Mouse (Mus musculus) embryonic fibroblast, embryonic 13.5 days (primary cell): ENCODE data around the gene Myh10. TPM values are rescaled to one million over a fixed set of nuclear protein-coding genes. Genes with fewer than 3 reads are reported as not detected.
"Not testable (repeated sequence)": the region's sequence is repeated elsewhere in the genome, so short reads cannot be mapped to it uniquely, and the experiment has no call there.

ENCODE experiments used
- H3K27ac ChIP-seq: 2 replicates; pipeline ENCODE4 v1.5.1; 2012; ENCODE audit warnings: low read length, control low read depth, inconsistent platforms; ENCODE audit not compliant: insufficient read depth
- H3K4me1 ChIP-seq: 2 replicates; pipeline ENCODE4 v1.6.1; 2011; ENCODE audit warnings: low read length; ENCODE audit not compliant: control insufficient read depth, insufficient read depth
- H3K4me3 ChIP-seq: 2 replicates; pipeline ENCODE4 v1.5.1; 2011; ENCODE audit warnings: mild to moderate bottlenecking, control low read depth, low read length; ENCODE audit not compliant: insufficient read depth
- CTCF ChIP-seq: IDR thresholded peaks from 2 replicates; pipeline ENCODE4 v1.5.1; 2011; ENCODE audit warnings: mild to moderate bottlenecking, control low read depth, low read length, moderate library complexity, borderline replicate concordance; ENCODE audit not compliant: insufficient read depth
- POLR2A ChIP-seq: IDR thresholded peaks from 2 replicates; pipeline ENCODE4 v1.6.1; 2011; ENCODE audit warnings: low read depth, mild to moderate bottlenecking, control low read depth, low read length, moderate library complexity
- polyA plus RNA-seq: library from polyadenylated mRNA; stranded (reverse); fragments of >200 nt; gene quantifications from 2 replicates; pipeline ENCODE4 v1.2.4, GENCODE M21; 2011; ENCODE audit warnings: low read depth; ENCODE audit not compliant: missing spikeins, insufficient read length

The Myh10 gene
- polyA plus RNA-seq, 1 experiment = 459 TPM

GRCm38 (mm10) chr11:68826735-68827134 is 135.4 kb downstream of the Myh10 start:
- Histone ChIP-seq H3K4me3 (no peak overlapping the region), H3K27ac (no peak overlapping the region), H3K4me1 (no peaks in the 10 kb centered on the region)
- TF ChIP-seq POLR2A = no peak
- no peak for TF ChIP-seq CTCF

GRCm38 (mm10) chr11:68831580-68831979 is 140.2 kb downstream of the Myh10 start:
- H3K4me1 ChIP-seq, H3K4me3 ChIP-seq, H3K27ac ChIP-seq: not testable (repeated sequence)

GRCm38 (mm10) chr11:68832793-68833192 is 141.4 kb downstream of the Myh10 start:
- TF ChIP-seq POLR2A = no peak
- TF ChIP-seq CTCF = no peak
- Histone ChIP-seq H3K4me1 (no peaks in the 10 kb centered on the region), H3K27ac (no peak overlapping the region), H3K4me3 (no peak overlapping the region)

GRCm38 (mm10) chr11:68833593-68833992 is 142.2 kb downstream of the Myh10 start:
- no peaks in the 10 kb centered on the region for H3K4me1 ChIP-seq
- H3K27ac ChIP-seq = no peak overlapping the region
- H3K4me3 ChIP-seq = no peak overlapping the region
- TF ChIP-seq POLR2A (no peak), CTCF (no peak)

- Histone ChIP-seq H3K4me3 (no peak overlapping the region), H3K27ac (no peak overlapping the region), H3K4me1 (no peaks in the 10 kb centered on the region)
- TF ChIP-seq POLR2A (no peak), CTCF (no peak)
Measured at GRCm38 (mm10) chr11:68835034-68835433, 143.7 kb downstream of the Myh10 start.

GRCm38 (mm10) chr11:68839606-68840005 is 148.2 kb downstream of the Myh10 start:
- no peak overlapping the region for H3K27ac ChIP-seq
- H3K4me1 ChIP-seq = no peaks in the 10 kb centered on the region
- no peak overlapping the region for H3K4me3 ChIP-seq
- no peak for TF ChIP-seq CTCF
- no peak for TF ChIP-seq POLR2A

GRCm38 (mm10) chr11:68850862-68851261 is 159.5 kb downstream of the Myh10 start:
- H3K4me3 ChIP-seq = peak overlapping the region; percentile 42
- H3K27ac ChIP-seq = no peak overlapping the region
- TF ChIP-seq POLR2A = no peak
- no peak for TF ChIP-seq CTCF
- peaks cover 14% of the 10 kb centered on the region for H3K4me1 ChIP-seq

- TF ChIP-seq CTCF = no peak
- no peak for TF ChIP-seq POLR2A
- H3K4me1 ChIP-seq = peaks cover 11% of the 10 kb centered on the region
- H3K4me3 ChIP-seq = peak overlapping the region; percentile 92
- peak overlapping the region; percentile 93 for H3K27ac ChIP-seq
Measured at GRCm38 (mm10) chr11:68851644-68852485, 160.5 kb downstream of the Myh10 start.

- H3K4me3 ChIP-seq = peak overlapping the region; percentile 92
- TF ChIP-seq POLR2A (peak; percentile 52; the same call in 1 of the 2 replicates), CTCF (no peak)
- H3K27ac ChIP-seq = peak overlapping the region; percentile 93
Measured at GRCm38 (mm10) chr11:68852486-68852901, 161.1 kb downstream of the Myh10 start.

GRCm38 (mm10) chr11:68852932-68853409 is 161.6 kb downstream of the Myh10 start:
- no peak for TF ChIP-seq CTCF
- TF ChIP-seq POLR2A = peak; percentile 86
- peaks cover 9% of the 10 kb centered on the region; the same call in 1 of the 2 replicates for H3K4me1 ChIP-seq
- H3K4me3 ChIP-seq = peak overlapping the region; percentile 92
- peak overlapping the region; percentile 93 for H3K27ac ChIP-seq

More at GRCm38 (mm10) chr11:68852486-68852901, 161.1 kb downstream of the Myh10 start:
- peaks cover 9% of the 10 kb centered on the region; the same call in 1 of the 2 replicates for H3K4me1 ChIP-seq
